Mouse (Mus musculus): ENCODE data around the gene Chchd1. TPM values are rescaled to one million over a fixed set of nuclear protein-coding genes. Genes with fewer than 3 reads are reported as not detected.
A peak's percentile ranks its signal among the peaks of the same experiment; 100 is the strongest.

Gene Chchd1
- total RNA-seq, 1 experiment from 2014 or later, result 90.7 TPM

- no peak for DNase-seq
Measured at GRCm38 (mm10) chr14:20725660-20726339, 23.0 kb downstream of the Chchd1 start.

DNA sequence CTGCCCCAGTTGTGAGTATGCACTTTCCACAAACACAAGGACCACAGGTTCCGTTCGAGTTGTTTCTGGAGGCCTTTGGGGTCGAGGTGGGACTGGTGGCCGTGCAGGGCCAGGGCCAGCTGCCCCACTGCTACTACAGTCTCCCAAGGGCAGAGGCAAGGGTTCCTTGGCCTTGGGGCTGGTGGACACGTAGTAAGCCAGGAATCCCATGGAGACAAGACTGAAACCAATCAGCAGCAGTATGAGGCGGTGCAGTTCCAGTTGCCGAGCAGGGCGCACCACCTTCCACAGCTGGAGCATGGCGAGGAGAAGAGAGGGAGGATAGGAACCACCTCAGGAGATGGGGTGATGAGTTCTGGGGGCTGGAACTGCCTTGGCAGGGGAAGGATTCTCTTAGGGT is 27.1 kb downstream of the Chchd1 start:
- DNase-seq, result no peak

DNA sequence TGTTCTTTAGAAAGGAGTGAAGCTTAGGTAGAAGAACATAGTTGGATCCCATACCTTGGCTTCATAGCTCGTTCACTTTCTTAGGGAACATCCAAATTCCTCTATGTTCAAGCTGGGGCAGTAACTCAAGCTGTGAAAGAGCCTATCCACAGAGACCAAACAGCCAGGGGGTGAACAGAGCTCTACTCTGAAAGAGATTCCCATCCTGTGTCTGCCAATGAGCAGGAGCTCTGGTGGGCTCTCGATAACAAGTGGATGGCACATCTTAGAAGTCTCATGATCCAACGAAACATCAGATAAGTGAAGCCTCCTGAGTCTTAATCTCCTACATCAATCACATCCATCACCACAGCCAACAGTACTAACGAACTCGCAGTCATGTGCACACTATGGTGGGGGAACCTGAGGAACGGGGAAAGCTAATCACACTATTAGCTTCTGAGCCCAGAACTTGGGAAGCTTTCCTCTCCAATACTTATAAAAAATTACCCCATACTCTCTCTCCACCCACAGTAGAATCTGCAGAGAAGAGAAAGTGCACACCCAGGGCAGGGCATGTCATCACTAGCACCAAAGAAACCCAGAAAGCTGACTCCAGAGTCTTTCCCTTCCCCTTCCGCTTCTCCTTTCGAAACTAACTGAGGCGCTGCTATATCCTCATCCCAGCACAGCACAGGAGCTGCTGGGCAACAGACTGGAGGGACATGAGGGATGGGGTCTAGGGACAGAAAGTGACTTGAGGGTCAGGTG is 28.2 kb downstream of the Chchd1 start:
- no peak for DNase-seq

GRCm38 (mm10) chr14:20733041-20733951 is 30.5 kb downstream of the Chchd1 start:
- DNase-seq, result no peak

GRCm38 (mm10) chr14:20733952-20734774 is 31.4 kb downstream of the Chchd1 start, which contains the start of gene Ndst2:
Gene Ndst2 (minus strand): TSS chr14:20734562.
- DNase-seq, result peak; percentile 87

DNA sequence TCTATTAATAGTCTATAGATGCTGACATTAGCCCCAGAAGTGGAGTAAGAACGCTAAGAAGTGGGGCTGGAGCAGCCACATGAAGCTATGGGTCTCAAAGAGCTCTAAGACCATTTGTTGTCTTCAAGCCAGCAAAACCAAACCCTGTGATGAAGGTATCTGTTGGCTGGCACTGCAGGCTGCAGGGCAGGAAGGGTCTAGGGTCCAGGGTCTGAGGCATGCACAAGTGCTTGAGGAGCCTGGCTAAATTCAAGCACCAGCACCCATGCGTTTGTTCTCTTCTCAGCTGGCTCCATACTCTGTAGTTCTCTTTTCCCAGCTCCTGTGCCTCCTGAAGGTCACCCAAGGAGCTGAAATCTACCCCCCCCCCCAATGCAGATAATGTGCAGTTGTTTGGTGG is 32.2 kb downstream of the Chchd1 start:
- no peak for DNase-seq

DNA sequence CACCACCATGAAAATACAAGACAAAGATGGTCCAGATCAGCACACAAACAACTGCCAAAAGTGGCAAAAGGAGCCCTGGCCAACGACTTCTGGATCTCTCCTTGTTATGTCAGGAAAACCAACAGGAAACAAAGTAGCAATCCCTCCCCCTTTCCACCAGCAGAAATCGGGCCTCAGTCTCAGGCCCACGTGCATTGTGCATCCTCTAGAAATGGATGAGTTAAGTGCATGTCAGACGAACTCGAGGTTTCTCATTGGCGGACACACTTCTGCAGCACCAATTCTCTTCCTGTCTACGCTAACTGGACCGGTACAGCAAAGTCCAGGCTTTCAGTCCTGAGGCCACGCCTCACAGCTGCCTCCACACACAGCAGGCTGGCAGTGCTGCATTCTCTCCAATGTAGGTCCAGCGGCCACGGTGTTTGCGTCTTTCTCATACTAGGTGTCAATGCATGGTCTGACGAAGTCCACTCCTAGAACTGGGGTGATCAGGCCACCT is 33.1 kb downstream of the Chchd1 start:
- DNase-seq, result no peak

DNA sequence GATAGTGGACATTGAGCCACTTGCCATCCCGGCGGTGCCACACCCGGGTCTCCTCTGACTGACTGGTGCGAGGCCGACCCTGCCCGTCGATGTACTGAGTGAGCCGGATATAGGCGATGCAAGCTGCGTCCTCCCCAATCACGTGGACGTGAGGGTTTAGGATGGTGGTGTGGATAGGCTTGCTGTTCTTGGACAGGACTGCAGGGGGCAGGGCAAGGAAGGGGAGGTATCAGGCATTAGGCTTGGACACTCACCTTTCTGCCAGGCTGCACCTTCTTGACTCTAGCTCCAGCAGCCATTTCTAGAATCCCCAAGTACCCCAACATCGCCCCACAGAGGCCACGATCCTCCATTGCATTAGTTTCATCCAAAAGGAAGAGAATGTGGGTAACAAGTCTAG is 34.5 kb downstream of the Chchd1 start:
- peak; percentile 43 for DNase-seq

DNA sequence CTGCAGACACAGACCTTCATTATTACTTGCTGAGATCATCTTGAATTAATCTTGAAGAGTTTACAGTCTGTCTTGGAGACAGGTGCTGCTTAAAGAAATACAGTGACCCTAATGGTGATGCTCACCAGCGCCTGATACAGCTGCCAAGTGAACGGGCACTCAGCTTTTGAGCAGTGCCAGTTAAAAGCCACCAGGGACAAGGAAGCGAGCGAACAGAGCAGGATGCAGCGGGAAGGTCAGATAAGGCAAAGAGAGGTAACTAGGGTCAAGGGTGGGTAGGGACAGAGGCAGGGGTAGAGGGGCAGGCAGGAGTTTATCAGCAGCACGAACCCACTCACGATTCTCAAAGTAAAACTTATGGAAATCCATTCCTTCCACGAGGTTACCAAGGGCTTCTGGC is 35.7 kb downstream of the Chchd1 start:
- DNase-seq, result no peak

- no peak for DNase-seq
Measured at GRCm38 (mm10) chr14:20741301-20741700, 38.5 kb downstream of the Chchd1 start.

DNA sequence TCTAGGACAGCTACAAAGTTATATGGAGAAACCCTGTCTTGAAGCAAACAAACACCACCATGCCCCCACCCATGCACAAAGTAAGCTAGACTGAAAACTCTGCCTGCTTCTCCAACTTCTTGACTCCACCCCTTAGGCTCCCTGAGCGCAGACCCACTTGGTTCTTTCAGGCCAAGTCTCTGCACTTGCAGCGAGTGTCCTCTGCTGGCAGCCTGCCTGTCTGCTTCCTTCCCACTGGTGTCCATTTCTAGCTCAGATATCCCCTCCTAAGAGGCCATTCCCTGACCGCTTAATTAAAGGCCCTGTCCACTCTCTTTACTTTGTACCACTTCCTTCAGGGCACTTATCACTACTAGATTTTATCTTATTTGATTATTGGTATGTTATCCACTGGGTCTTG is 40.8 kb downstream of the Chchd1 start:
- DNase-seq, result no peak

DNA sequence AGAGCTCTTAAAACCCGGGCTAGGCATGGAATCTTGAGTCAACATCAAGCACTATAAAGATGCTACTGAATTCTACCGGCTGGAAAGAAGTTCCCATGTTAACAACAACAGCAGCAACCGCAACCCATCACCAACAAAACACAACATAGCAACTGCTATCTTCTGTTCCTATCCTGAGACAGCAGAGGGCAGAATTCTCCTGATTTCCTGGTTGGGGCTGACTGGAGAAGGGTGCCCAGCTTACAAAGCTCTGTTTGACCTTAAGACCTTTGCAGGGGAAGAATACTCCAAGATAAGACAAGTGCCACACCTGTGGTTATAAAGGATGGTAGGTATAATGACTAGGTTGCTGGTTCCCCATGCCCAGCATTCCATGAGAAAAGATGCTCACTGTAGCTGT is 44.1 kb downstream of the Chchd1 start:
- DNase-seq, result no peak

DNA sequence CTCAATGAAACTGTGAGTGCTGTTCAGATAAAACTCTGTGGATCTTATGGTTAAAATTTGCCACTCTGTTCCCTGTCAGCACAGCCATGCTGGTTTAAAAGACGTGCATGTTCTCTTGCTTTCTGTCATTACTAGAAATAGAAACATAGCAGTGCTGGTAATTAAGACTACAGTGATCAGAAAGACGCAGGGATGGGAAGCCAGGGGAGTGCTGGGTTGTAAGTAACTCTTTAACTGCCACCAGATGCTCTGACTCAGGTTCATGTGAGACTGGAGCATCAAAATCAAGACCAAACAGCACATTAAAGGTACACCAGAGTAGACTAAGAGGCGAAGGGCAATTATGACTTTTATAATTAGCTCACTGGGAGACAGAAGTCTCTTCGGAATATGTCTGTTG is 45.6 kb downstream of the Chchd1 start:
- no peak for DNase-seq

DNA sequence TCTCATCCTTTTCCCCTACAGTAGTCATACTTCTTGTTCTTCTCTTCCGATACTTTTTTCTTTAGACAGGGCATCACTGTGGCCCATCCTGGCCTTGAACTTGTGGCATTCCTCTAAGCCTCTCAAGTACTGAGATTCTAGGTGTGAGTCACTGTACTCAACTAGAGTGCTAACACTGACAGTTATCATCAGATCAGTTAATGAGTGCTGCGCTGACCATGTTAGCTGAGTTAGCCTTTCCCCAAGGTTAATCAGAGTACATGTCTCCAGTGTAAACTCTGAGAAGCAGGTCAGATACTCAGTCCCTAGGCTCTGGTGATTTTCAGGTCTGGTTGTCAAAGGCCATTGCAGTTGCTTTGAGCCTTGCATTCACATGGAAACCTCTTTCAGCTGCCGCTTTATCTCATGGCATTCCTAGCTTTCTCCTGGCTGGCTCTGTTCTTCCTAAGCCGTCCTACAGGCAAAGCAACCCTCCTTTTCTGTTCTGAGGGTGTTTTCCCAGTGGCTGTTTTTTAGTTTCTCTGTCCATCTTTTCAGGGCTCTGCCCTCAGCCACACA is 46.8 kb downstream of the Chchd1 start:
- DNase-seq, result no peak

- DNase-seq, result no peak
Measured at GRCm38 (mm10) chr14:20750503-20750902, 47.7 kb downstream of the Chchd1 start.

- DNase-seq, result no peak
Measured at GRCm38 (mm10) chr14:20753792-20754191, 51.0 kb downstream of the Chchd1 start.

Small RNA genes lying within 50 kb of the gene (microRNA-seq; reads per million reads assigned to microRNA genes)
- gene Mir6946, result 0 to 0.34 reads per million in 2 experiments

Other genes with a start within 250 kb of the Chchd1 start
- gene Anxa7, start 222.9 kb upstream of the Chchd1 start, total RNA-seq (2021), result 109 and 114 TPM in 2 replicates
- 1.1 and 1.9 TPM in 2 replicates for gene Mss51, start 206.1 kb upstream of the Chchd1 start, total RNA-seq (2021)
- gene Ppp3cb, start 156.4 kb upstream of the Chchd1 start, total RNA-seq (2021), result 61.0 and 70.9 TPM in 2 replicates
- gene Usp54, start 61.9 kb upstream of the Chchd1 start, total RNA-seq (2021), result 13.2 and 16.7 TPM in 2 replicates
- gene Myoz1, start 46.5 kb upstream of the Chchd1 start, total RNA-seq (2021), result not detected in 2 replicates
- gene Synpo2l, start 34.7 kb upstream of the Chchd1 start, total RNA-seq (2021), result 0.18 TPM in 1 of 2 replicates, not detected in the other
- gene Sec24c, start 28.7 kb upstream of the Chchd1 start, total RNA-seq (2021), result 119 and 125 TPM in 2 replicates
- gene Fut11, start 8.0 kb upstream of the Chchd1 start, total RNA-seq (2021), result 18.0 and 22.5 TPM in 2 replicates
- 116 and 146 TPM in 2 replicates for gene Zswim8, start 4.5 kb downstream of the Chchd1 start, total RNA-seq (2021)
- gene Ndst2, start 31.6 kb downstream of the Chchd1 start, total RNA-seq (2021), result 33.5 and 36.2 TPM in 2 replicates
- gene Camk2g, start 91.1 kb downstream of the Chchd1 start, total RNA-seq (2021), result 49.0 and 62.6 TPM in 2 replicates
- 14.2 and 21.2 TPM in 2 replicates for gene Plau, start 133.7 kb downstream of the Chchd1 start, total RNA-seq (2021)
- 91.6 and 100 TPM in 2 replicates for gene Vcl, start 226.4 kb downstream of the Chchd1 start, total RNA-seq (2021)

All from adrenal gland, postnatal 25 days (tissue).